Mouse (Mus musculus) lung, postnatal 0 days (tissue): ENCODE measurements at regions not wholly inside any gene's neighbourhood (a gene's known extent, or its start where the extent isn't known, plus 50 kb on each side); places are given as distances from the start of the nearest gene placed in this dataset.

ENCODE experiments used
- CTCF ChIP-seq: IDR thresholded peaks from 2 replicates; pipeline ENCODE4 v1.5.1; 2016; ENCODE audit warnings: antibody characterized with exemption, mild to moderate bottlenecking
- EP300 ChIP-seq: IDR thresholded peaks from 2 replicates; pipeline ENCODE4 v1.6.1; 2016; ENCODE audit warnings: antibody characterized with exemption, mild to moderate bottlenecking, control low read depth

GRCm38 (mm10) chr4:33705722-33706121 is 218.7 kb upstream of the Cnr1 start:
- TF ChIP-seq CTCF (no peak), EP300 (no peak)
